8 mouse cellular contexts compared by ENCODE assay signal in genomic region chr2:26132628-26133551, GRCm38 (mm10). TPM values are rescaled to one million over a fixed set of nuclear protein-coding genes. Genes with fewer than 3 reads are reported as not detected.
DNase-seq lines count a peak whose midpoint lies in the region; ATAC-seq lines count a peak whose summit lies in the region.

No protein-coding gene starts in this region.

- peak; percentile 21 for DNase-seq in CD4-positive, CD25-positive, alpha-beta regulatory T cell, adult 2 months (ENCODE audit: low read depth, low spot score)
- DNase-seq in embryo, embryonic 11 days, result peak; percentile 89
- DNase-seq in gastrocnemius, postnatal 14 days, result peak; percentile 89
- peak; percentile 85 for DNase-seq in intestine, embryonic 14.5 days (ENCODE audit: low spot score)
- peak; percentile 68 to 91 for DNase-seq in left cerebral cortex, adult 9 months (ENCODE audit: low spot score in 2 of 2)
- DNase-seq in right cerebral cortex, postnatal 36 days (ENCODE audit: low spot score in 2 of 2), result peak; percentile 83 to 84

- intact Hi-C loops in gastrocnemius, postnatal 14 days (cut with DNase I; ENCODE audit: low total_unique reads), result no loop called here

- peaks cover 7% of the 10 kb centered on the region; the same call in 1 of the 2 replicates for H3K79me2 ChIP-seq in macrophage (ENCODE audit: inconsistent target)

- ATAC-seq in CD4-positive, CD25-positive, alpha-beta regulatory T cell, adult 4 months, result no peak
- peak; percentile 72 for ATAC-seq in intestine, embryonic 14.5 days (replicated peaks; ENCODE audit: low FRiP score, low TSS enrichment, low read depth)

- peaks cover 7% of the 10 kb centered on the region for H3K36me3 ChIP-seq in intestine, embryonic 14.5 days (ENCODE audit: control insufficient read depth, insufficient read depth, low read length)
- peaks cover 14% of the 10 kb centered on the region; the same call in 1 of the 2 replicates for H3K36me3 ChIP-seq in macrophage (ENCODE audit: inconsistent target)

- peak overlapping the region; percentile 63 for H3K4me2 ChIP-seq in intestine, embryonic 14.5 days (ENCODE audit: low read length)

- no peaks in the 10 kb centered on the region for H3K9me3 ChIP-seq in intestine, embryonic 14.5 days (ENCODE audit: control insufficient read depth, low read length)

- no peaks in the 10 kb centered on the region for H3K27me3 ChIP-seq in intestine, embryonic 14.5 days (replicated peaks; ENCODE audit: control insufficient read depth, insufficient read depth, low read length)

- peak overlapping the region; percentile 21 for H3K4me3 ChIP-seq in intestine, embryonic 14.5 days (ENCODE audit: low read depth, low read length)
- peak overlapping the region; percentile 29 for H3K4me3 ChIP-seq in macrophage (ENCODE audit: inconsistent target)

- H3K9ac ChIP-seq in intestine, embryonic 14.5 days (ENCODE audit: low read length), result peak overlapping the region; percentile 48

- 2% methylated on average over 25 of the region's 25 CpGs for WGBS in intestine, embryonic 14.5 days
- WGBS in macrophage (ENCODE audit: missing documents), result 23% methylated on average over 24 of the region's 25 CpGs

- peak overlapping the region; percentile 85 for H3K27ac ChIP-seq in intestine, embryonic 14.5 days (ENCODE audit: low read depth)
- H3K27ac ChIP-seq in macrophage, result peak overlapping the region; percentile 95

- H3K4me1 ChIP-seq in intestine, embryonic 14.5 days (replicated peaks; ENCODE audit: control insufficient read depth, insufficient read depth, low read length), result peaks cover 15% of the 10 kb centered on the region

RNA-seq across cellular contexts. Expression of gene Nacc2, which starts 9.9 kb away (rescaled TPM):
- polyA plus RNA-seq in CD4-positive, CD25-positive, alpha-beta regulatory T cell, adult 4 months (2017; shearing (Covaris generic)), result under 1 TPM; 0.44 to 0.75 TPM
- total RNA-seq in gastrocnemius, postnatal 14 days (2021), result 10 to 100 TPM; 12.3 to 18.4 TPM
- 11.3 and 13.2 TPM in 2 replicates for polyA plus RNA-seq in intestine, embryonic 14.5 days (2014; fragmentation: Nextera tagmentation; extraction: Ambion mirVana)
- total RNA-seq in macrophage (2018; cell fraction: chromatin; rRNA removed), result 10 to 100 TPM; 11.7 to 44.7 (median 31.1) TPM
- 10 to 100 TPM; 19.5 to 37.0 (median 29.6) TPM for total RNA-seq in macrophage (2018; cell fraction: cytosol; rRNA removed)
- total RNA-seq in macrophage (2018; cell fraction: nucleus; rRNA removed), result 10 to 100 TPM; 14.9 to 46.1 (median 27.3) TPM
- 16.9 to 21.8 TPM (median 19.0 TPM) in 3 replicates for polyA plus RNA-seq in macrophage (2018)

Comparison
In these comparisons a context has a peak if more than half of its experiments do, and no peak if none do; other contexts are left out.
1. DNase-seq: peak in every context shown above with its lines; median percentile 89 in embryo, embryonic 11 days; 89 in gastrocnemius, postnatal 14 days; 85 in intestine, embryonic 14.5 days; 84 in right cerebral cortex, postnatal 36 days; 80 in left cerebral cortex, adult 9 months; 21 in CD4-positive, CD25-positive, alpha-beta regulatory T cell, adult 2 months.